Mouse (Mus musculus) small intestine, adult 2 months (tissue): Measurements from ENCODE around the gene Arih2.

Experiments used
- CTCF ChIP-seq: fragments of 200-500 bp; IDR thresholded peaks from 2 replicates; pipeline ENCODE4 v1.5.1; 2012; ENCODE audit warnings: low read depth, mild to moderate bottlenecking, control low read depth, inconsistent platforms, low read length, moderate library complexity, mixed read lengths; ENCODE audit not compliant: insufficient replicate concordance, insufficient read length; ENCODE audit errors: extremely low read depth
- POLR2A ChIP-seq: fragments of 200-500 bp; IDR thresholded peaks from 2 replicates; pipeline ENCODE4 v1.6.1; 2012; ENCODE audit warnings: low read depth, mild to moderate bottlenecking, control low read depth, inconsistent platforms, low read length, moderate library complexity

DNA sequence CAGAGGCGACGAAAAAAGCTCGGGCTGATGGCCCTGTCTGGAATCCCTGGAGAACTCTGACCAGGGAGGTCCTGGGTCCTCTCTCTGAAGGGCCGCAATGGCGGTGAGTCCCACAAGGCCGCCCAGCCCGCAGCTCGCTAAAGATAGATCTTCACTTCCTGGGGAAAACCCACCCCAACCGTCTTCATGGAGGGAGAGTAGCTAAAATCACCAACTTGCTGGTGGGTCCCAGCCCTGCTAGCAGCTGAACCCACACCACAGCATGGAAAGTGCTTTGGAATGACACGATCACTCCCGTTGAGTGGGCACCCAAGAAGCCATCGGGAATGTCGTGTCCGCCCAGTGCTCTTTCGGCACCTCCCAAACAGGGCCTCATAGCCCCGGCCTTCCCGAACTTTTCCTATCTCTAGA lies 80.7 kb downstream of the Arih2 start:
- TF ChIP-seq CTCF (no peak), POLR2A (no peak)
